7 mouse cellular contexts compared by ENCODE assay signal in the genomic region with DNA sequence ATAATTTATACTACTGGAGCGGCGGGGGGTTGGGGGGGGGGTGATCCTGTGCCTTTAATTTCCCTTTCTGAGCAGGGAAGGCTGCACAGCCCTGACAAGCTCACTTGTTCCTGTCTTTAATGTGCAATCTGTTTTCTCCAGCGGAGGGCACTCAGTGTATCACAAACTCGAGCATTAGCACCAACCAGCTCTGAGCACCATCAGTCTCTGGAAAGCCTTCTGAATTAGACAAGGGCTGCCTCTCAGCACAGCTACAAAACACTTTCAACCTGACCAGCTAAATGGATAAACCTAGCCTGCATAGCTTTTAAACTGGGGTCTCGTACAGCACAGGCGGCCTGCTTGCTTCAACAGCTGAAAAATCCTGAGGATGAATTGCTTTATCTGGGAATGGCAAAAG. TPM values are rescaled to one million over a fixed set of nuclear protein-coding genes. Genes with fewer than 3 reads are reported as not detected.
DNase-seq lines count a peak whose midpoint lies in the region; ATAC-seq lines count a peak whose summit lies in the region.

Gene Lrrtm4, plus strand, starts transcription at position 113 of the 400 bp plus-strand sequence.

- ATAC-seq in cerebellum, adult (ENCODE audit: insufficient number of reproducible peaks, low FRiP score, low TSS enrichment): peak; percentile 92
- peak; percentile 92 for ATAC-seq in forebrain, embryonic 14.5 days
- peak; percentile 86 for ATAC-seq in midbrain, embryonic 14.5 days (ENCODE audit: low FRiP score, low TSS enrichment)

- 7% methylated on average over 6 of the region's 6 CpGs for WGBS in forebrain, embryonic 14.5 days
- WGBS in midbrain, embryonic 14.5 days: 3% methylated on average over 6 of the region's 6 CpGs

- H3K4me3 ChIP-seq in forebrain, embryonic 14.5 days (ENCODE audit: low read depth, low read length): peak within 1 kb of the TSS; percentile 42
- peak within 1 kb of the TSS; percentile 56 for H3K4me3 ChIP-seq in midbrain, embryonic 14.5 days (replicated peaks; ENCODE audit: low read depth, low read length)

- no peaks in the 10 kb centered on the region for H3K36me3 ChIP-seq in forebrain, embryonic 14.5 days (ENCODE audit: control insufficient read depth, insufficient read depth, low read length)
- H3K36me3 ChIP-seq in midbrain, embryonic 14.5 days (ENCODE audit: control insufficient read depth, insufficient read depth, low read length): 0 out of 2 replicates have a peak, but pooled peaks cover 3% of the 10 kb centered on the region

- H3K4me2 ChIP-seq in forebrain, embryonic 14.5 days (ENCODE audit: low read length): peak within 1 kb of the TSS; percentile 56
- peak within 1 kb of the TSS; percentile 68 for H3K4me2 ChIP-seq in midbrain, embryonic 14.5 days (ENCODE audit: low read length)

- H3K4me1 ChIP-seq in forebrain, embryonic 14.5 days (ENCODE audit: control insufficient read depth, insufficient read depth, low read length): no peaks in the 10 kb centered on the region; the same call in 1 of the 2 replicates
- no peaks in the 10 kb centered on the region; the same call in 1 of the 2 replicates for H3K4me1 ChIP-seq in midbrain, embryonic 14.5 days (ENCODE audit: control insufficient read depth, insufficient read depth, low read length)

- no peaks in the 10 kb centered on the region for H3K9me3 ChIP-seq in forebrain, embryonic 14.5 days (replicated peaks; ENCODE audit: control insufficient read depth, low read length)
- H3K9me3 ChIP-seq in midbrain, embryonic 14.5 days (ENCODE audit: control insufficient read depth, low read length): no peaks in the 10 kb centered on the region

- peak within 1 kb of the TSS; percentile 58 for H3K9ac ChIP-seq in forebrain, embryonic 14.5 days (ENCODE audit: low read length)
- peak within 1 kb of the TSS; percentile 62 for H3K9ac ChIP-seq in midbrain, embryonic 14.5 days (replicated peaks; ENCODE audit: low read length)

- no peaks in the 10 kb centered on the region for H3K27me3 ChIP-seq in forebrain, embryonic 14.5 days (replicated peaks; ENCODE audit: control insufficient read depth, insufficient read depth, low read length)
- no peaks in the 10 kb centered on the region for H3K27me3 ChIP-seq in midbrain, embryonic 14.5 days (ENCODE audit: control insufficient read depth, insufficient read depth, low read length)

- H3K27ac ChIP-seq in forebrain, embryonic 14.5 days (ENCODE audit: low read depth, low read length): peak within 1 kb of the TSS; percentile 71
- H3K27ac ChIP-seq in midbrain, embryonic 14.5 days (replicated peaks; ENCODE audit: low read depth, low read length): peak within 1 kb of the TSS; percentile 83

- DNase-seq in Muller cell, postnatal 12 days (ENCODE audit: inconsistent ontology term): peak; percentile 28
- DNase-seq in forebrain, embryonic 14.5 days (ENCODE audit: low spot score): peak; percentile 90
- peak; percentile 59 for DNase-seq in layer of hippocampus, adult 9-10 months (ENCODE audit: low spot score)
- peak; percentile 86 for DNase-seq in midbrain, embryonic 14.5 days
- DNase-seq in thymus, postnatal 4 days: no peak
- no peak for DNase-seq in urinary bladder, postnatal 10 days (ENCODE audit: low spot score)

RNA-seq across cellular contexts. Expression of gene Lrrtm4, which starts in this region (rescaled TPM):
- polyA plus RNA-seq in forebrain, embryonic 14.5 days (2014; fragmentation: Nextera tagmentation; extraction: Ambion mirVana): 14.8 and 18.4 TPM in 2 replicates
- polyA plus RNA-seq in midbrain, embryonic 14.5 days (2014; fragmentation: Nextera tagmentation; extraction: Ambion mirVana): 16.5 and 17.5 TPM in 2 replicates

Comparison
In these comparisons a context has a peak if more than half of its experiments do, and no peak if none do; other contexts are left out.
1. DNase-seq: peak in Muller cell, postnatal 12 days (single experiment), forebrain, embryonic 14.5 days (single experiment), layer of hippocampus, adult 9-10 months (single experiment) and midbrain, embryonic 14.5 days (single experiment); none in thymus, postnatal 4 days (single experiment) and urinary bladder, postnatal 10 days (single experiment).
2. Peak in every context shown above with its lines, with median percentiles within 50 percentile points of each other: ATAC-seq.